Mouse (Mus musculus) adrenal gland, postnatal 25 days (tissue): ENCODE data around the gene Olfr558. TPM values are rescaled to one million over a fixed set of nuclear protein-coding genes. Genes with fewer than 3 reads are reported as not detected.
A peak's percentile ranks its signal among the peaks of the same experiment; 100 is the strongest.

Experiments used
- DNase-seq: peaks from one replicate; pipeline ENCODE4 v3.0.0; 2021; ENCODE audit warnings: mixed read lengths
- long read RNA-seq: library from polyadenylated mRNA; stranded (forward); transcript quantifications from one replicate; pipeline ENCODE4 v2.0.0, GENCODE M21; 2021
- total RNA-seq: library from RNA; stranded (reverse); gene quantifications from 2 replicates; pipeline ENCODE4 v1.2.3, GENCODE M21; 2021

Gene Olfr558
- 0.36 and 0.38 TPM in 2 replicates for total RNA-seq
- long read RNA-seq, partial matches to known transcripts = 0 of 1 reads
- long read RNA-seq, other reads (novel, unspliced or antisense) = 1 of 1 reads

DNA sequence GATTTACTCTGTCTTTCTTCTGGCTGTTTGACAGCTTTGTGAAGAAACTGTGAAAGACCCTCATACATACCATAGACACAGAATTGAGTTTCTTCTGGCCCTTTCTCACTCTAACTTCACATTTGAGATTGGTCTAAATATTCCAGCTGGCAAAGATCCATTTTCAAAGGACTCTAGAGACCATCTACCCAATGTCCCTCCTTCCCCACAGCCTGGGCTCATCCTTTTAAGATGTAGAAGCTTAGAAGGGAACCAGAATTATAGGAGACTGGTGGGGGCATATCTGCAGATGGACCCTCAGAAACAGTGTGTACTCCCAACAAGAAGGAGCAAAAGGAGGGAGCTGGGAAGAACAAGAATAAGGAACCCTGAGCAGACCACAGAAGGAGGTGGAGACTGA lies at the start of gene Olfr558:
Olfr558 (plus strand) TSS at position 301 of the 400 bp plus-strand sequence.
- no peak for DNase-seq

DNA sequence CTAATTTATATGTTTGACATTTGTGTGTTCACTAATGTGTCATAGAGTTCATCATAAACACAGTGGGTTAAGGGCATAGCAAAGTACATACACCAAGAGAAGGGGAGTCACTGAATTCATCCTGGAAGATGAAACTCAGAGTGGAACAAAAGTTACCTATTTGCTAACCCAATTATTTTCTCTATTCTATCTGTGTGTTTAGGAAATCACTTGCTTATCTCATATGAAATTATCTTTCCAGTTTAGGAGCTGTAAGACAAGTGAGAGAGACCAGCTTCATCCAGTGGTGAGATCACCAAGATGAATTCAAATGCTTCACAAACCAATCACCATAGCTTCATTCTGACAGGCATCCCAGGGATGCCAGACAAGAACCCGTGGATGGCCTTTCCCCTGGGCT lies 43.5 kb upstream of the Olfr558 start, which contains the start of gene Olfr555:
Olfr555 (plus strand) TSS at position 301 of the 400 bp plus-strand sequence.
- no peak for DNase-seq

- no peak for DNase-seq
Measured at GRCm38 (mm10) chr7:102664599-102664998, 37.4 kb upstream of the Olfr558 start, which contains the start of gene Olfr556. Gene Olfr556 (plus strand): TSS chr7:102664899.

- DNase-seq = no peak
Measured at GRCm38 (mm10) chr7:102665378-102665777, 36.6 kb upstream of the Olfr558 start.

DNA sequence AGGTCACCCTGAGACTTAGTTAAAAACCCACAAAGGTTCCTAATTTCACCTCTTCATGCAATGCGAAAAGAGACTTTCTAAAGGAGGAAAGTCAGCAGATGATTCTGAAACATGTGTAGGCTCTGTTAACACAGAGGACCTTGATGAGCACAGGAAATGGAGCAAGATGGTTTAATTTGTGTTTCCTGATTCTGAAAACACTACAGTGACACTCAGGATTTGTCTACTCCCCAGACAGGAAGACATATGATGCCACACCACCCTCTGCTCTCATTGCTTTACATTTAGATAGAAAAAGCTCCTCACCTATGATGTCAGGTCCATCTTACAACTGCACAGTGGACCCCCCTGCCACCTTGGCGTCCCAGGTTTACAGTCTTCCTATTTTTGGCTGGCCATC lies 25.8 kb upstream of the Olfr558 start:
- DNase-seq = no peak

DNA sequence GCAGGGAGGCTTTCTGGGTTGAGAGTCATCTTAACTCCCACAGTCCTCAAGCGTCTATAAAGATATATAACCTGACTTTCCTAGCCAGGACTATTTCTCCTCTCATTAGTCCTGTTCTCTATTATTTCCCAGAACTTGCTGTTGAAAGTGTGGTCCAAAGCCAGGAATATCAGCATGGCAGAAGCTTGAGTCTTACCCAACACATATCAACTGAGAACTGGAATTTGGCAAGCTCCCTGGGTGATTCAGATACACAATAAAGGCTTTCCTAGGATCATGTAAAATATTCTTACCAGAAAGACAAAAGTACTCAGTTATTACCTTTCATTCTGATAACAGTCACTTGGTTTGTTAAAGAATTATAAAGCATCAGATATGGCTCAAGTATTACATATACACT lies 20.1 kb upstream of the Olfr558 start:
- no peak for DNase-seq

DNA sequence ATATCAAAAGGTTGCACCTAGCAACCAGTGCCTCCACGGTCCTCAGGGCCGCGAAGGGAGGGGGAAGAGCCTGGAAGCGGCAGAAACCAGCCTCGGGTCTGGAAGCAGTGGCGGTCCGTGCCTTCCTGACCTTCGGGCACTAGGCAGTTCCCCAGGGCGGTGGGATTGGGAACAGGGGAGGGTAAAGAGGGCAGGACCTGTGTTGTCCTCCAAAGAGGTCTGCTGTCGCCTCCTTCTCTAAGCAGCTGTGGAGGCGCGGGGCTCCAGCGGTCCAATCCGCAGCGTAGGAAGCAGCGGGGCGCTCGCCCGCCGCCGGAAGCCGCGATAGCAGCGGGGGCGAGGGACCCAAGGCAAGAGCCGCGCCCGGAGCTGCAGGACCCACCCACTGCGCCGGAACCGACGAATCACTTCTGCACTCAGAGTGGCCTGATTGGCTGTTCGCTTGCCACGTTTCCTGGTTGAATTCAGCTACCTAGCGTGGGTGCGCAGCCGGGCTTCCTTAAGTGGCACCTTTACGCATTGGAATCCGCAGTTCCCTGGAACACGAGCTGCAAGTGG lies 15.0 kb upstream of the Olfr558 start, which contains the start of gene Trim68:
Trim68 (minus strand) TSS at position 384 of the 558 bp plus-strand sequence.
- DNase-seq = peak; percentile 91

- DNase-seq = peak; percentile 36
Measured at GRCm38 (mm10) chr7:102695358-102696125, 6.5 kb upstream of the Olfr558 start, which contains the start of gene Olfr557. Gene Olfr557 (plus strand): TSS chr7:102695910.

DNA sequence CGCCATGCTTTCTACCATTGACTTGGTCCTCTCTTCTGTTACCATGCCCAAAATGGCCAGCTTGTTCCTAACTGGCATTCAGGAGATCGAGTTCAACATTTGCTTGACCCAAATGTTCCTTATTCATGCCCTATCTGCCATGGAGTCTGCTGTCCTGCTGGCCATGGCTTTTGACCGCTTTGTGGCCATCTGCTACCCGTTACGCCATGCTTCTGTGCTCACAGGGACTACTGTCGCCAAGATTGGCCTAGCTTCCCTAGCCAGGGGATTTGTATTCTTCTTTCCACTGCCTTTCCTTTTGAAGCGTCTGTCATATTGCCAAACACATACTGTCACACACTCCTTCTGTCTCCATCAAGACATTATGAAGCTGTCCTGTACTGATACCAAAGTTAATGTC lies 3.6 kb upstream of the Olfr558 start:
- no peak for DNase-seq

GRCm38 (mm10) chr7:102718970-102719369 lies 17.0 kb downstream of the Olfr558 start, which contains the start of gene Olfr33:
Gene Olfr33 (minus strand): TSS chr7:102719070.
- DNase-seq = no peak

- DNase-seq = no peak
Measured at GRCm38 (mm10) chr7:102727391-102727790, 25.4 kb downstream of the Olfr558 start, which contains the start of gene Olfr559. Gene Olfr559 (minus strand): TSS chr7:102727491.

DNA sequence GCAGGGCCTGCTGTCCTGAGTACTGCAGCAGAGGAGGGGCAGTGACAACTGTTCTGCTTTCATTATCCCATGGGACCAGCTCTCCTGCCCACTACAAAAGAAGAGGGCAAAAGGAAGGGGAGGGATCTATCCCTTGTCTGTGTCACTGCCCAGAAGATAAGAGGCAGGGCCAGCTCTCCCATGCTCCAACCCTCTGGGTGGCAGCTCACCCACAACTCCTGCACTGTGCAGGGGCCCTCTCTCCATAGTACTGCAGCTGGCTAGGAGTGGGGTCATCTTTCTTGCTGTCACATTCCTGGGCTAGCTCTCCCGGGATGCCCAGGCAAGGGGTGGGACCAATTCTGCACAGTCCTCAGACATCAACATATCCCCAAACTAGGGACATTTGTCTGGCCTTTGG lies 31.8 kb downstream of the Olfr558 start:
- DNase-seq = no peak

DNA sequence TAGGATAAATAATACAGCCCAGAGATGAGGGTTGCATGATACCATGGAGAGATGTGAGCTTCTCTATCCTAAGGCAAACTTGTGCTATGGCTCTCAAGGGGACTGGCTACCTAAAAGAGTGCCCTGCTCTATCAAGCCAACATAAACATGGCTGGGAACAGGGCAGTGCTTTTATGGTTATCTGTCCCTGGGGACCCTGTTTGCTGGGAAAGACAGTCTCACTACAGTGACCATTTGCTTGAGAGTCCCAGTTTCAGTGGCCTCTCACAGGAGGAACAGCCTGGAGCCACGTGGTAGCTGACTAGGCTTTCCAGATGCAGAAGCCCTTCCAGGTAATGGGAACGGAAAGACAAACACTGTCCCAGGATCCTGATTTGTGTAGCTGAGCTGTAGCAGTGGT lies 35.7 kb downstream of the Olfr558 start:
- no peak for DNase-seq

- DNase-seq = peak; percentile 6
Measured at GRCm38 (mm10) chr7:102752086-102752485, 50.1 kb downstream of the Olfr558 start.

DNA sequence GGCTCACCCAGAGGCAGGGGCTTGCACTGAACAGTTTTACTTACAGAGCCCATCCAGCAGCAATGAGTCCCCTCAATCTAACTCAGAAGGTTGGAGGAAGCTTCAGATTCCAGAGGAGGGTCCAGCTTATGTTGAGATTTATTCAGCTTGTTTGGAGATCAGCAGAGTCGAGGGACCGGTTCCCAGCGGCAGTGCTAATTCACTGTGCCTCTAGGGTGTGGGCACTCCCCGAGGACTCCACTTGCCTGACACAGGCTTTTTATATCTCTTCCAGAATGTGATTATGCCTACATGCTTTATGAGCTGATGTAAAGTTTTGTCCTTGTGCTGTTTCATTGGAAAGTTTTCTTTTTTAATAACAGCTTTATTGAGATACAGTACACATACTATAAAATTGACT lies 57.3 kb downstream of the Olfr558 start, which contains the start of the genes Olfr560 and Olfr78:
Olfr560 (minus strand) TSS at position 101 of the 400 bp plus-strand sequence.
Olfr78 (minus strand) TSS at position 206 of the 400 bp plus-strand sequence.
- DNase-seq = no peak

Other genes starting within 250 kb of the Olfr558 start
- gene Olfr543, start 220.5 kb upstream of the Olfr558 start, total RNA-seq = not detected in 2 replicates
- gene Olfr544, start 213.9 kb upstream of the Olfr558 start, total RNA-seq = not detected in 2 replicates
- not detected in 2 replicates for gene Olfr545, start 202.6 kb upstream of the Olfr558 start, total RNA-seq
- not detected in 2 replicates for gene Olfr547, start 167.5 kb upstream of the Olfr558 start, total RNA-seq
- not detected in 2 replicates for gene Olfr548-ps1, start 161.3 kb upstream of the Olfr558 start, total RNA-seq
- not detected in 2 replicates for gene Olfr549, start 152.3 kb upstream of the Olfr558 start, total RNA-seq
- 11.6 and 17.7 TPM in 2 replicates for gene Trim21, start 136.7 kb upstream of the Olfr558 start, total RNA-seq
- not detected in 2 replicates for gene Olfr550, start 130.8 kb upstream of the Olfr558 start, total RNA-seq
- gene Olfr551, start 110.3 kb upstream of the Olfr558 start, total RNA-seq = not detected in 2 replicates
- 0.19 TPM in 1 of 2 replicates, not detected in the other for gene Olfr552, start 104.4 kb upstream of the Olfr558 start, total RNA-seq
- not detected in 2 replicates for gene Olfr553, start 84.0 kb upstream of the Olfr558 start, total RNA-seq
- gene Olfr554, start 63.8 kb upstream of the Olfr558 start, total RNA-seq = not detected in 2 replicates
- not detected in 2 replicates for gene Olfr555, start 43.4 kb upstream of the Olfr558 start, total RNA-seq
- not detected in 2 replicates for gene Olfr556, start 37.3 kb upstream of the Olfr558 start, total RNA-seq
- gene Trim68, start 14.9 kb upstream of the Olfr558 start, total RNA-seq = 13.9 and 17.4 TPM in 2 replicates
- gene Olfr557, start 6.3 kb upstream of the Olfr558 start, total RNA-seq = not detected in 2 replicates
- not detected in 2 replicates for gene Olfr33, start 16.9 kb downstream of the Olfr558 start, total RNA-seq
- gene Olfr559, start 25.3 kb downstream of the Olfr558 start, total RNA-seq = not detected in 2 replicates
- gene Olfr560, start 57.2 kb downstream of the Olfr558 start, total RNA-seq = not detected in 2 replicates
- 0.24 and 0.43 TPM in 2 replicates for gene Olfr78, start 57.3 kb downstream of the Olfr558 start, total RNA-seq
- gene Olfr561, start 69.0 kb downstream of the Olfr558 start, total RNA-seq = not detected in 2 replicates
- gene Olfr564, start 101.3 kb downstream of the Olfr558 start, total RNA-seq = not detected in 2 replicates
- not detected in 2 replicates for gene Olfr566, start 156.6 kb downstream of the Olfr558 start, total RNA-seq
- gene Olfr568, start 174.9 kb downstream of the Olfr558 start, total RNA-seq = not detected in 2 replicates
- not detected in 2 replicates for gene Olfr569, start 188.7 kb downstream of the Olfr558 start, total RNA-seq
- not detected in 2 replicates for gene Olfr570, start 192.4 kb downstream of the Olfr558 start, total RNA-seq
- not detected in 2 replicates for gene Olfr571, start 215.3 kb downstream of the Olfr558 start, total RNA-seq
- gene Olfr572, start 222.2 kb downstream of the Olfr558 start, total RNA-seq = not detected in 2 replicates
- not detected in 2 replicates for gene Olfr573-ps1, start 240.4 kb downstream of the Olfr558 start, total RNA-seq
- not detected in 2 replicates for gene Olfr574, start 246.3 kb downstream of the Olfr558 start, total RNA-seq